Mouse (Mus musculus): ENCODE results near the gene Zp2. TPM values are rescaled to one million over a fixed set of nuclear protein-coding genes. Genes with fewer than 3 reads are reported as not detected.

Gene Zp2
- total and polyA plus RNA-seq, 3 experiments = not detected

GRCm38 (mm10) chr7:120127686-120128059 lies 17.4 kb downstream of the Zp2 start:
- Histone ChIP-seq H3K9ac (ENCODE audit: control insufficient read depth, low read depth, low read length, poor library complexity, severe bottlenecking) (no peak overlapping the region), H3K4me3 (ENCODE audit: control insufficient read depth in 1 of 2, insufficient read depth in 1 of 2, low read depth in 2 of 2, low read length in 2 of 2) (no peak overlapping the region), H3K4me1 (ENCODE audit: control insufficient read depth in 1 of 2, insufficient read depth in 2 of 2, low read length in 2 of 2) (no peaks in the 10 kb centered on the region), H3K27me3 (ENCODE audit: control insufficient read depth in 1 of 2, insufficient read depth in 2 of 2, low read length in 2 of 2) (no peaks in the 10 kb centered on the region), H3K79me2 (ENCODE audit: control insufficient read depth, insufficient read depth, low read length, poor library complexity) (no peaks in the 10 kb centered on the region), H3K36me3 (ENCODE audit: control insufficient read depth in 1 of 2, insufficient read depth in 2 of 2, low read length in 2 of 2) (no peaks in the 10 kb centered on the region), H3K9me3 (replicated peaks; ENCODE audit: insufficient read depth, low read length) (no peaks in the 10 kb centered on the region), H3K27ac (ENCODE audit: control insufficient read depth, low read depth, low read length) (no peak overlapping the region)
- no peak for TF ChIP-seq MAX (IDR thresholded peaks at IDR 0.05; ENCODE audit: low read length)
- TF ChIP-seq CHD1 (IDR thresholded peaks at IDR 0.05; ENCODE audit: low read depth, low read length) = no peak
- TF ChIP-seq SMC3 (IDR thresholded peaks at IDR 0.05; ENCODE audit: low read depth, low read length) = no peak
- TF ChIP-seq POLR2AphosphoS5 (IDR thresholded peaks at IDR 0.05; ENCODE audit: borderline replicate concordance, low read depth, low read length) = no peak
- TF ChIP-seq TCF12 (IDR thresholded peaks at IDR 0.05; ENCODE audit: low read depth, low read length) = no peak
- TF ChIP-seq TAL1 (IDR thresholded peaks at IDR 0.05; ENCODE audit: low read length) = no peak
- no peak for TF ChIP-seq JUND (IDR thresholded peaks at IDR 0.05; ENCODE audit: low read depth, low read length)
- no peak for TF ChIP-seq USF2 (IDR thresholded peaks at IDR 0.05; ENCODE audit: borderline replicate concordance in 1 of 2, insufficient read depth in 1 of 2, low read depth in 1 of 2, low read length in 2 of 2)
- TF ChIP-seq MEF2A (IDR thresholded peaks at IDR 0.05; ENCODE audit: extremely low read depth, insufficient replicate concordance, low read depth, low read length, poor library complexity, severe bottlenecking) = no peak
- no peak for TF ChIP-seq RAD21 (IDR thresholded peaks at IDR 0.05; ENCODE audit: low read depth, low read length)
- TF ChIP-seq ELF1 (IDR thresholded peaks at IDR 0.05; ENCODE audit: low read depth, low read length) = no peak
- no peak for TF ChIP-seq NELFE (IDR thresholded peaks at IDR 0.05; ENCODE audit: low read depth, low read length)
- TF ChIP-seq POLR2AphosphoS2 (IDR thresholded peaks at IDR 0.05; ENCODE audit: low read length) = no peak
- TF ChIP-seq UBTF (IDR thresholded peaks at IDR 0.05; ENCODE audit: borderline replicate concordance, insufficient read depth, low read depth, low read length) = no peak
- TF ChIP-seq CHD2 (IDR thresholded peaks at IDR 0.05; ENCODE audit: low read length) = no peak
- DNase-seq (ENCODE audit: low read depth, low spot score) = no peak

GRCm38 (mm10) chr7:120126976-120127685 lies 18.0 kb downstream of the Zp2 start:
- H3K36me3 ChIP-seq (ENCODE audit: control insufficient read depth in 1 of 2, insufficient read depth in 2 of 2, low read length in 2 of 2) = no peaks in the 10 kb centered on the region
- H3K27me3 ChIP-seq (ENCODE audit: control insufficient read depth in 1 of 2, insufficient read depth in 2 of 2, low read length in 2 of 2) = no peaks in the 10 kb centered on the region
- H3K9me3 ChIP-seq (replicated peaks; ENCODE audit: insufficient read depth, low read length) = no peaks in the 10 kb centered on the region
- H3K4me1 ChIP-seq (ENCODE audit: control insufficient read depth in 1 of 2, insufficient read depth in 2 of 2, low read length in 2 of 2) = no peaks in the 10 kb centered on the region
- TF ChIP-seq GATA1 (IDR thresholded peaks at IDR 0.05; ENCODE audit: low read depth, low read length) = no peak
- no peak for TF ChIP-seq UBTF (IDR thresholded peaks at IDR 0.05; ENCODE audit: borderline replicate concordance, insufficient read depth, low read depth, low read length)
- no peak for TF ChIP-seq EP300 (IDR thresholded peaks at IDR 0.05; ENCODE audit: low read depth in 1 of 2, low read length in 2 of 2)
- TF ChIP-seq CTCF (IDR thresholded peaks at IDR 0.05 in 2 of 3, conservative IDR thresholded peaks at IDR 0.05 in 1 of 3; ENCODE audit: control insufficient read depth in 1 of 3, insufficient read depth in 1 of 3, low read depth in 2 of 3, low read length in 3 of 3, poor library complexity in 1 of 3, severe bottlenecking in 1 of 3) = no peak
- no peak for TF ChIP-seq NELFE (IDR thresholded peaks at IDR 0.05; ENCODE audit: low read depth, low read length)
- TF ChIP-seq GABPA (IDR thresholded peaks at IDR 0.05; ENCODE audit: low read depth, low read length) = no peak
- TF ChIP-seq POLR2A (IDR thresholded peaks at IDR 0.05; ENCODE audit: control insufficient read depth in 1 of 2, insufficient read depth in 1 of 2, low read depth in 1 of 2, low read length in 2 of 2, poor library complexity in 1 of 2) = no peak
- TF ChIP-seq E2F4 (IDR thresholded peaks at IDR 0.05; ENCODE audit: borderline replicate concordance, low read depth, low read length) = no peak
- TF ChIP-seq TAL1 (IDR thresholded peaks at IDR 0.05; ENCODE audit: low read length) = no peak
- no peak for TF ChIP-seq MAFK (IDR thresholded peaks at IDR 0.05; ENCODE audit: borderline replicate concordance, low read depth, low read length)
- no peak for TF ChIP-seq SMC3 (IDR thresholded peaks at IDR 0.05; ENCODE audit: low read depth, low read length)
- no peak for TF ChIP-seq POLR2AphosphoS2 (IDR thresholded peaks at IDR 0.05; ENCODE audit: low read length)
- TF ChIP-seq SIN3A (IDR thresholded peaks at IDR 0.05; ENCODE audit: low read length) = no peak
- TF ChIP-seq ZKSCAN1 (IDR thresholded peaks at IDR 0.05; ENCODE audit: low read depth, low read length) = no peak
- no peak for TF ChIP-seq MAZ (IDR thresholded peaks at IDR 0.05; ENCODE audit: low read depth, low read length)
- no peak for TF ChIP-seq MEF2A (IDR thresholded peaks at IDR 0.05; ENCODE audit: extremely low read depth, insufficient replicate concordance, low read depth, low read length, poor library complexity, severe bottlenecking)
- TF ChIP-seq USF1 (IDR thresholded peaks at IDR 0.05; ENCODE audit: low read depth, low read length) = no peak
- no peak for TF ChIP-seq ELF1 (IDR thresholded peaks at IDR 0.05; ENCODE audit: low read depth, low read length)
- no peaks in the 10 kb centered on the region for H3K79me2 ChIP-seq (ENCODE audit: control insufficient read depth, insufficient read depth, low read length, poor library complexity)
- H3K27ac ChIP-seq (ENCODE audit: control insufficient read depth, low read depth, low read length) = no peak overlapping the region
- H3K4me3 ChIP-seq (ENCODE audit: control insufficient read depth in 1 of 2, insufficient read depth in 1 of 2, low read depth in 2 of 2, low read length in 2 of 2) = no peak overlapping the region
- no peak overlapping the region for H3K9ac ChIP-seq (ENCODE audit: control insufficient read depth, low read depth, low read length, poor library complexity, severe bottlenecking)
- DNase-seq (ENCODE audit: low read depth, low spot score) = no peak

Measured in MEL (cell line).